Mouse (Mus musculus) c-Kit-positive CD71-positive TER-119-negative erythroid progenitor cells, embryonic 14.5 days (primary cell): ENCODE measurements around the gene Ccdc126.

Source experiments
- DNase-seq: peaks from one replicate; pipeline ENCODE4 v3.0.0-alpha.2; 2013; ENCODE audit warnings: low read depth

Gene Ccdc126

GRCm38 (mm10) chr6:49343737-49344469 lies 24.8 kb downstream of the Ccdc126 start:
- no peak for DNase-seq

- no peak for DNase-seq
Observed at GRCm38 (mm10) chr6:49349826-49350225, 30.8 kb downstream of the Ccdc126 start.

GRCm38 (mm10) chr6:49354613-49355012 lies 35.5 kb downstream of the Ccdc126 start:
- DNase-seq: no peak

GRCm38 (mm10) chr6:49355171-49355570 lies 36.1 kb downstream of the Ccdc126 start:
- DNase-seq: no peak

- DNase-seq: no peak
Observed at GRCm38 (mm10) chr6:49360420-49360819, 41.3 kb downstream of the Ccdc126 start.

GRCm38 (mm10) chr6:49367159-49368054 lies 48.3 kb downstream of the Ccdc126 start, which contains the start of gene Fam221a:
Gene Fam221a, plus strand, starts transcription at chr6:49367739.
- DNase-seq: peak; percentile 81

- DNase-seq: no peak
Observed at GRCm38 (mm10) chr6:49368212-49368611, 49.1 kb downstream of the Ccdc126 start.

- no peak for DNase-seq
Observed at GRCm38 (mm10) chr6:49372705-49373104, 53.6 kb downstream of the Ccdc126 start.

- DNase-seq: no peak
Observed at GRCm38 (mm10) chr6:49373943-49374342, 54.9 kb downstream of the Ccdc126 start.

- no peak for DNase-seq
Observed at GRCm38 (mm10) chr6:49378328-49378727, 59.3 kb downstream of the Ccdc126 start.
